Mouse (Mus musculus) cerebellum, adult 9-11 months (tissue): ENCODE results near the gene Aff1.

Experiments
- DNase-seq: peaks from one replicate; pipeline ENCODE4 v3.0.0; 2022

Aff1 gene

GRCm38 (mm10) chr5:103774703-103775333, 82.6 kb downstream of the Aff1 start:
- DNase-seq, result no peak

- DNase-seq, result no peak
Measured at GRCm38 (mm10) chr5:103775429-103775828, 83.3 kb downstream of the Aff1 start.

- DNase-seq, result no peak
Measured at GRCm38 (mm10) chr5:103776842-103777241, 84.7 kb downstream of the Aff1 start.

DNA sequence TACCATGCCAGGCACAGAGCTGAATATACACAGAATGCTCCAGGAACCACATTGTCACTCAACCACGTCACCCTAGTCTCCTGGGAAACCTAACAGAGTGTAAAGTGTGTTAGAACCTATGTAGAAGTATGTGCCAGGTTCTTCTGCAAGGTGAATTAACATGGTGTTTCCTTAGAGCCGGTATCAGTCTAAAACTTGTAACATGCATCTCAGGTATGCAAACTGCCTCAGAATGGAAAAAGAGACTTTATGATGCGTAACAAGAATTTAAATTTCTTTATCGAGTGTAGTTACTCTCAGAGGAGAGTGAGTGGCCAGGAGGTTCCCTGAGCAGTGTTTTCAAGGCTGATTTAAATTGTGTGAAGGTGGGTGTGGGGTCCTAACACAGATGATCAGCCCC, 85.3 kb downstream of the Aff1 start:
- DNase-seq, result no peak

- no peak for DNase-seq
Measured at GRCm38 (mm10) chr5:103778314-103779117, 86.3 kb downstream of the Aff1 start.

DNA sequence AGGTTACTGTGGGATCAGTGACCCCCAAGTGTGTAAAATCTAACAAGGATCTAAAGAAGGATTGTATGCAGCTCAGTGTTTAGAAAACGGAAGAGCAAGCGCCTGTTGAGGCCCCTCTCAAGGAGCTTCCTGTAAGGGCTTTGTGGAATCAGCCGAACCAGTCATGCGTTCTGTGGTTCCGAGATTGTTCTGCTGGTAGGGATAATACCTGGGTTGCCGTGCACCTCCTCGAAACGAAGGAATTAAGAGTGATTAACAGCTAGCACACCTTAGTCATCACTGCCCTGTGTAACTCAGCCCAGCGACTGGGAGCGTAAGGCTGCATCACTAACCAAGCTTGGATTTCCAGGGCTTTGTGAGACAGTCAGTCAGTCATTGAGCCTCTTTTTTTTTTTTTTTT, 87.7 kb downstream of the Aff1 start:
- no peak for DNase-seq

- no peak for DNase-seq
Measured at GRCm38 (mm10) chr5:103780266-103780665, 88.1 kb downstream of the Aff1 start.

DNA sequence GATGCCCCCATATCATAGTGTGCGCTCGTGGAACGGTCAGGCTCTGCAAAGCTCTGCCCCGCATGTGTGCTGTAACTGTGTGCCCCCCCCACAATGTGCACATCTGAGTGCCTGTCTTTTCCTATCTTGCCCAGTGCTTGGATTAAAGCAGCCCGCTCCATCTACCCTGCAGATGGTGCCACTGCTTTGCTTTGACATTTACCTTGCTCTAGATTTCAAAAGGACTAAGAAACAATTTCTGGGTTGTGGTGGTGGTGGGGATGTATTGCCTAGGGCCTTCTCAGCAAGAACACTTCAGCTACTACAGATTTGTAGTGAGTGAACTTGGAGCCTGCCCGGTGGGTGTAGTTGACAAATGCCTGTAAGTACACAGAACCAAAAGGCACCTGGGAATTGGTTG, 88.7 kb downstream of the Aff1 start:
- peak; percentile 56 for DNase-seq

GRCm38 (mm10) chr5:103783086-103783668, 91.0 kb downstream of the Aff1 start:
- DNase-seq, result no peak

GRCm38 (mm10) chr5:103786096-103786495, 93.9 kb downstream of the Aff1 start:
- DNase-seq, result no peak

DNA sequence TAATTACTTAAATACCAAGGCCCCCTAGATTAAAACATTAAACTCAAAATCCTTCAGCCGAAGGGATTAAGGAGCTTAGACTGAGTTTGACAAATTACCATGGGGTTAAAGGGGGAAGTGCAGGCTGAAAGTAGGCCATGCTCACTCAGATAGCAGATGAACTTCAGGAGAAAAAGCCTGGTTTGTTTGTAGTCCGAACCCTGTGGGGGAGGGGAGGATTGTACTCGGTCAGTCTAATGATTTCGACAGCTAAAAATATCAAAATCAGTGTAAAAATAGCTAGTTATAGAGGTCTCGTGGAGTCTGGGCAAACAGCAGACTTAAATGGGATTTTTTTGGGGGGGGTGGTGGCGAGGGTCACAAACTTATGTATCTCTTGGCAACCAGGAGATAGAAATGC, 96.3 kb downstream of the Aff1 start:
- peak; percentile 44 for DNase-seq

GRCm38 (mm10) chr5:103788976-103789375, 96.8 kb downstream of the Aff1 start:
- DNase-seq, result peak; percentile 54

GRCm38 (mm10) chr5:103789619-103790116, 97.5 kb downstream of the Aff1 start:
- DNase-seq, result peak; percentile 93

GRCm38 (mm10) chr5:103791741-103792140, 99.6 kb downstream of the Aff1 start:
- peak; percentile 33 for DNase-seq

- no peak for DNase-seq
Measured at GRCm38 (mm10) chr5:103795121-103795520, 102.9 kb downstream of the Aff1 start.

DNA sequence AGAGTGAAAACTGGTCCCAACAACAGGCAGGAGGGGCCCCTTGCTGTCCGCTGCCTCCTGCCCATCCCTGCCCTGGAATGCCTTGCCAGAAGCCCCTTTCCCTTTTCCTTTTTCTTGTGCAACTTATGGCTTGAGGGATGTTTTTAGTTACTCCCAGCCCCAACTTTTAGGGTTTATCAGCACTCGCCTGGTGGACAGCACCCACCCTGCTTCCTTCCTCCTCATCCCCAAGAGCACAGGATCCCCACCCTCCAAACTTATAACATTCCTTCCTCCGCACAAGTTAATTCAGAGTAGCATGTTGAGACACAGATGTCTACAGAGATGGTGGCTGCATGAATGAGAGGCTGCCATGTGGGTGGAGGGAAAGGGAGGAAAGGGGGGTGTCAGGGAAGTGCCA, 103.9 kb downstream of the Aff1 start:
- DNase-seq, result no peak

- no peak for DNase-seq
Measured at GRCm38 (mm10) chr5:103797774-103798173, 105.6 kb downstream of the Aff1 start.

GRCm38 (mm10) chr5:103799438-103799837, 107.3 kb downstream of the Aff1 start:
- DNase-seq, result no peak

DNA sequence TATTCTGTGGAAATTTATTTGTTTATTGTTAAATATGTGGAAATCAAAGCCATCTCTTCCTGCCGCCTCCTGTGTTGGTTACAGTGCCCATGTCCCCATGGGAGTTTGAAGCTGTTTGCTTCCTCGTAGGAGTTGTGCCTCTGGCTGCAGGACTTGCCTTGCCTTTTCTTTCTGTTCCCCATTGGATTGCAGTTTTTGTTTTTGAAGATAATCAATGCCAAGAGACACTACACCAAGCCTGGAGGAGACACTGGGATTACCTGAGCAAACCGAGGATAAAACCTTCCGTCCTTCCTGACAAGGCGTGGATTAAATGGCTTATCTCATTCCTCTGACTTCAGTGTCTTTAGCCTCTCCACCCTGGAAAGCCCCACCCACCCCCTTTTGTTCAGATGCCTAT, 107.8 kb downstream of the Aff1 start:
- no peak for DNase-seq

DNA sequence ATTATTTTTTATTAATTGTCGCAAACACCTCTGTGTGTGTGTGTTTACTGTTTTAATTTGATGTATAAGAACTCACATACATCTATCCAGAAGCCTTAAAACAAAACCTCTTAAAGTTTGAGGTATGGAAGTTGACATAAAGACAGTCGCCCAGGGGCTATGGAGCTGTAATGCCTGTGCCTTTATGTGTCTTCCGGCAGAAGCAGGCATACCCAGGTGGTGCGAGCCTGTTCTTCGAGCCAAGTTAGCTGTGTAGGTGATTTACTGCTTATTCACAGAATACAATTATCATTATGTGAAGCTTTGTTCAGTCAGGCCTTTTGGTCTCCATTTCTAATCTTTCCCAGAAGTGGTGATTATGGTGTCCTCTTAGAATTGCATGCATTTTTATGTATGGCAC, 111.2 kb downstream of the Aff1 start:
- DNase-seq, result no peak

GRCm38 (mm10) chr5:103803927-103804590, 111.9 kb downstream of the Aff1 start:
- DNase-seq, result peak; percentile 54

GRCm38 (mm10) chr5:103806851-103807578, 114.8 kb downstream of the Aff1 start:
- no peak for DNase-seq
